Mouse (Mus musculus): ENCODE results near the gene Adamts12. TPM values are rescaled to one million over a fixed set of nuclear protein-coding genes. Genes with fewer than 3 reads are reported as not detected.

The Adamts12 gene
- polyA plus RNA-seq, 1 experiment from 2014 or later = 1.4 TPM

DNA sequence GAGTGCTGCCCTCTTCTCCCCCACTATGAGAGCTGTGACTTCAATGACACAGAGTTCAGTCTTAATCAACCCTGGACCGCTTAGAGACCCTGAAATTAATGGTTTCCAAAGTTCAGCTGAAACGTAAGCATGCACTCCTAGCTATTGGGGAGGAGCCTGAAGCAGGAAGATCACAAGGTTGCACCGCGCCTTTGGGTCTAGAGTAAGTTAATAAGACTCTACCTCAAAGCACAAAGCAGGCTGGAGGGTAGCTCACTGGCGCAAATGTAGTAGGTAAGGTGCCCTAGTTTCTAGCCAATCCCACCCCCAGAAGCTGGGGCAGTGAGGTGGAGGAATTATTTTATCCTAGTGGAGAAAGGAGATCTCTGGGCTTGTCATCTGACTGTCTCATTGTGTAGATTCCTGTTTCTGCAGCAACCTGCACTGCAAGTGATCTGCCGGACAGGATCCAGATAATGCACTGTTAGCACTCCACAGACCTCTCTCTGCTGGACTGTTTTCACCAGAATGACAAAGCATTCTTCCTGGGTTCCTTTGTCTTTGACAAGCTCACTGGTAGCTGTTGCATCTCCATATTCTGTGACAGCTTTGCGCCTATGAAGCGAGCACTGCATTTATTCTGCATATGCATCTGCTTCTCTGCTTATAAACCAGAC, 315.0 kb downstream of the Adamts12 start:
- DNase-seq (ENCODE audit: low spot score) (no peak), ATAC-seq (replicated peaks; ENCODE audit: low FRiP score) (no peak)
- Histone ChIP-seq H3K4me1 (replicated peaks; ENCODE audit: control insufficient read depth, insufficient read depth, low read length) (no peaks in the 10 kb centered on the region), H3K27ac (ENCODE audit: low read depth, low read length) (no peak overlapping the region), H3K27me3 (replicated peaks; ENCODE audit: control insufficient read depth, insufficient read depth, low read length) (no peaks in the 10 kb centered on the region), H3K4me3 (ENCODE audit: low read depth, low read length) (no peak overlapping the region), H3K9me3 (ENCODE audit: control insufficient read depth, low read length) (no peaks in the 10 kb centered on the region), H3K9ac (ENCODE audit: low read depth, low read length) (no peak overlapping the region), H3K4me2 (no peak overlapping the region), H3K36me3 (ENCODE audit: control insufficient read depth, insufficient read depth, low read length) (peaks cover 9% of the 10 kb centered on the region)
- 77% methylated on average over 8 of the region's 8 CpGs for WGBS

- Histone ChIP-seq H3K4me3 (ENCODE audit: low read depth, low read length) (no peak overlapping the region), H3K36me3 (ENCODE audit: control insufficient read depth, insufficient read depth, low read length) (peaks cover 15% of the 10 kb centered on the region), H3K27me3 (replicated peaks; ENCODE audit: control insufficient read depth, insufficient read depth, low read length) (no peaks in the 10 kb centered on the region), H3K27ac (ENCODE audit: low read depth, low read length) (no peak overlapping the region), H3K9ac (ENCODE audit: low read depth, low read length) (no peak overlapping the region), H3K9me3 (ENCODE audit: control insufficient read depth, low read length) (no peaks in the 10 kb centered on the region), H3K4me1 (replicated peaks; ENCODE audit: control insufficient read depth, insufficient read depth, low read length) (no peaks in the 10 kb centered on the region), H3K4me2 (no peak overlapping the region)
- no peak for DNase-seq (ENCODE audit: low spot score)
- WGBS = 53% methylated on average over 8 of the region's 8 CpGs
- no peak; the same call in 1 of the 2 replicates for ATAC-seq (replicated peaks; ENCODE audit: low FRiP score)
Measured at GRCm38 (mm10) chr15:11380087-11380530, 315.5 kb downstream of the Adamts12 start.

DNA sequence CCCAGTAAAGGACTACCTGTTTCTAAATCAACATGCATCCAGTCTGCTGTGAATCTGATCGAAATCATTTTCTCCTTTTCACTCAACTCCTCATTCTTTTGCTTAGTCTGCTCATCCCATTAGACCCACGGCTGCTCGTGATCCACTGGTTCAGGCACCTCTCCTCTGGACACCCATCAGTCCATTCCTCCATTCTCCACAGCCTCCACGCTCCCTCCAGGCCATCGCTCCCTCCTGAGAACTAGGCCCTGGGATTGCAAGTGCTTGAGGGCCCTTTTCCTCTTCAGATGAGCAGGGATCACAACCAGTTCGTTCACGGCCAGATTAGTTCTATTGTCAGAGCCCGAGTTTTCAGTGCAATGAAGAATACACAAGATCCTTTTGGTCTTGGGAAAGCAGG, 316.0 kb downstream of the Adamts12 start:
- no peaks in the 10 kb centered on the region for H3K9me3 ChIP-seq (ENCODE audit: control insufficient read depth, low read length)
- ATAC-seq (replicated peaks; ENCODE audit: low FRiP score) (no peak), DNase-seq (ENCODE audit: low spot score) (no peak)
- 79% methylated on average over 8 of the region's 8 CpGs for WGBS
- H3K4me3 ChIP-seq (ENCODE audit: low read depth, low read length) = no peak overlapping the region
- no peaks in the 10 kb centered on the region for H3K27me3 ChIP-seq (replicated peaks; ENCODE audit: control insufficient read depth, insufficient read depth, low read length)
- no peak overlapping the region for H3K4me2 ChIP-seq
- no peak overlapping the region for H3K9ac ChIP-seq (ENCODE audit: low read depth, low read length)
- no peak overlapping the region for H3K27ac ChIP-seq (ENCODE audit: low read depth, low read length)
- H3K36me3 ChIP-seq (ENCODE audit: control insufficient read depth, insufficient read depth, low read length) = peaks cover 19% of the 10 kb centered on the region
- H3K4me1 ChIP-seq (replicated peaks; ENCODE audit: control insufficient read depth, insufficient read depth, low read length) = no peaks in the 10 kb centered on the region

GRCm38 (mm10) chr15:11382585-11382984, 318.0 kb downstream of the Adamts12 start:
- Histone ChIP-seq H3K4me3 (ENCODE audit: low read depth, low read length) (no peak overlapping the region), H3K27me3 (replicated peaks; ENCODE audit: control insufficient read depth, insufficient read depth, low read length) (no peaks in the 10 kb centered on the region), H3K4me2 (no peak overlapping the region), H3K4me1 (replicated peaks; ENCODE audit: control insufficient read depth, insufficient read depth, low read length) (no peaks in the 10 kb centered on the region), H3K36me3 (ENCODE audit: control insufficient read depth, insufficient read depth, low read length) (peaks cover 37% of the 10 kb centered on the region), H3K27ac (ENCODE audit: low read depth, low read length) (no peak overlapping the region), H3K9me3 (ENCODE audit: control insufficient read depth, low read length) (no peaks in the 10 kb centered on the region), H3K9ac (ENCODE audit: low read depth, low read length) (no peak overlapping the region)
- DNase-seq (ENCODE audit: low spot score) = no peak
- WGBS = 83% methylated on average over 12 of the region's 12 CpGs
- no peak for ATAC-seq (replicated peaks; ENCODE audit: low FRiP score)

- no peak overlapping the region for H3K9ac ChIP-seq (ENCODE audit: low read depth, low read length)
- H3K27me3 ChIP-seq (replicated peaks; ENCODE audit: control insufficient read depth, insufficient read depth, low read length) = no peaks in the 10 kb centered on the region
- DNase-seq (ENCODE audit: low spot score) (no peak), ATAC-seq (replicated peaks; ENCODE audit: low FRiP score) (no peak)
- H3K27ac ChIP-seq (ENCODE audit: low read depth, low read length) = no peak overlapping the region
- H3K4me2 ChIP-seq = no peak overlapping the region
- 94% methylated on average over 21 of the region's 21 CpGs for WGBS
- H3K9me3 ChIP-seq (ENCODE audit: control insufficient read depth, low read length) = no peaks in the 10 kb centered on the region
- H3K4me3 ChIP-seq (ENCODE audit: low read depth, low read length) = no peak overlapping the region
- H3K4me1 ChIP-seq (replicated peaks; ENCODE audit: control insufficient read depth, insufficient read depth, low read length) = no peaks in the 10 kb centered on the region
- peaks cover 47% of the 10 kb centered on the region for H3K36me3 ChIP-seq (ENCODE audit: control insufficient read depth, insufficient read depth, low read length)
Measured at GRCm38 (mm10) chr15:11383796-11384195, 319.2 kb downstream of the Adamts12 start.

- Histone ChIP-seq H3K4me2 (no peak overlapping the region), H3K27me3 (replicated peaks; ENCODE audit: control insufficient read depth, insufficient read depth, low read length) (no peaks in the 10 kb centered on the region), H3K36me3 (ENCODE audit: control insufficient read depth, insufficient read depth, low read length) (peaks cover 59% of the 10 kb centered on the region), H3K9ac (ENCODE audit: low read depth, low read length) (no peak overlapping the region), H3K27ac (ENCODE audit: low read depth, low read length) (no peak overlapping the region), H3K4me3 (ENCODE audit: low read depth, low read length) (no peak overlapping the region), H3K9me3 (ENCODE audit: control insufficient read depth, low read length) (no peaks in the 10 kb centered on the region), H3K4me1 (replicated peaks; ENCODE audit: control insufficient read depth, insufficient read depth, low read length) (no peaks in the 10 kb centered on the region; the same call in 1 of the 2 replicates)
- 96% methylated on average over 16 of the region's 16 CpGs for WGBS
- ATAC-seq (replicated peaks; ENCODE audit: low FRiP score) (no peak), DNase-seq (ENCODE audit: low spot score) (no peak)
Measured at GRCm38 (mm10) chr15:11392903-11393302, 328.3 kb downstream of the Adamts12 start.

GRCm38 (mm10) chr15:11396421-11396820, 331.8 kb downstream of the Adamts12 start:
- 93% methylated on average over 6 of the region's 6 CpGs for WGBS
- Histone ChIP-seq H3K4me2 (no peak overlapping the region), H3K9me3 (ENCODE audit: control insufficient read depth, low read length) (no peaks in the 10 kb centered on the region), H3K4me3 (ENCODE audit: low read depth, low read length) (no peak overlapping the region), H3K36me3 (ENCODE audit: control insufficient read depth, insufficient read depth, low read length) (peaks cover 30% of the 10 kb centered on the region), H3K27ac (ENCODE audit: low read depth, low read length) (no peak overlapping the region), H3K27me3 (replicated peaks; ENCODE audit: control insufficient read depth, insufficient read depth, low read length) (no peaks in the 10 kb centered on the region), H3K9ac (ENCODE audit: low read depth, low read length) (no peak overlapping the region), H3K4me1 (replicated peaks; ENCODE audit: control insufficient read depth, insufficient read depth, low read length) (peaks cover 7% of the 10 kb centered on the region)
- no peak for DNase-seq (ENCODE audit: low spot score)
- ATAC-seq (replicated peaks; ENCODE audit: low FRiP score) = no peak

Other genes with a start within 250 kb of the Adamts12 start
- gene C1qtnf3, start 112.5 kb upstream of the Adamts12 start, polyA plus RNA-seq (2014; fragmentation: Nextera tagmentation; extraction: Ambion mirVana) = 0.69 and 0.96 TPM in 2 replicates
- gene Amacr, start 83.0 kb upstream of the Adamts12 start, polyA plus RNA-seq (2014; fragmentation: Nextera tagmentation; extraction: Ambion mirVana) = 15.9 and 17.9 TPM in 2 replicates
- 0.05 and 0.09 TPM in 2 replicates for gene Slc45a2, start 64.1 kb upstream of the Adamts12 start, polyA plus RNA-seq (2014; fragmentation: Nextera tagmentation; extraction: Ambion mirVana)
- 0.12 and 0.26 TPM in 2 replicates for gene Rxfp3, start 26.8 kb upstream of the Adamts12 start, polyA plus RNA-seq (2014; fragmentation: Nextera tagmentation; extraction: Ambion mirVana)